Mouse (Mus musculus): ENCODE measurements around the gene Smco1. TPM values are rescaled to one million over a fixed set of nuclear protein-coding genes. Genes with fewer than 3 reads are reported as not detected.

Smco1 gene
- total and polyA plus RNA-seq, 3 experiments = not detected

GRCm38 (mm10) chr16:32277308-32278256 is 6.3 kb downstream of the Smco1 start, which contains the start of gene Rnf168 (continued):
- TF ChIP-seq ZMIZ1 (IDR thresholded peaks at IDR 0.05; ENCODE audit: low read depth, low read length) (peak; percentile 95), TCF12 (IDR thresholded peaks at IDR 0.05; ENCODE audit: low read depth, low read length) (peak; percentile 82), USF2 (conservative IDR thresholded peaks at IDR 0.05; ENCODE audit: low read depth, low read length) (no peak), CHD2 (IDR thresholded peaks at IDR 0.05; ENCODE audit: low read length) (no peak), TBP (conservative IDR thresholded peaks at IDR 0.05; ENCODE audit: low read depth, low read length) (peak; percentile 89), EP300 (IDR thresholded peaks at IDR 0.05; ENCODE audit: low read length) (no peak; the same call in 1 of the 2 replicates), ZNF384 (IDR thresholded peaks at IDR 0.05; ENCODE audit: low read depth, low read length) (no peak), MXI1 (IDR thresholded peaks at IDR 0.05; ENCODE audit: low read depth, low read length) (peak; percentile 59), HCFC1 (IDR thresholded peaks at IDR 0.05; ENCODE audit: low read depth, low read length) (peak; percentile 78)

- H3K4me3 ChIP-seq (replicated peaks in 1 of 3; ENCODE audit: low read depth in 2 of 3, low read length in 2 of 3, poor library complexity in 1 of 3) = peak overlapping the region; percentile 81 to 99 (median 84)
- peaks cover 13 to 46% of the 10 kb centered on the region in 2 experiments for H3K4me1 ChIP-seq (ENCODE audit: control insufficient read depth in 1 of 2, insufficient read depth in 2 of 2)
- no peak overlapping the region for H3K27ac ChIP-seq (ENCODE audit: insufficient read depth, low read depth)
- peaks cover 13% of the 10 kb centered on the region for H3K9me3 ChIP-seq (replicated peaks; ENCODE audit: low read length)
- dilution Hi-C loops (cut with MboI; ENCODE audit: extremely low pct_ligation_motif_present, extremely low pct_unique_long_range_greater_than_20kb, low sequenced_read_pairs) = no loop called here
- H3K79me2 ChIP-seq (replicated peaks; ENCODE audit: control insufficient read depth, extremely low read depth, insufficient read depth, poor library complexity, severe bottlenecking) = peaks cover 56% of the 10 kb centered on the region
- TF ChIP-seq CHD1 (IDR thresholded peaks at IDR 0.05; ENCODE audit: low read depth, low read length) = peak; percentile 90; the same call in 1 of the 2 replicates
- no peak for TF ChIP-seq MEF2A (IDR thresholded peaks at IDR 0.05; ENCODE audit: borderline replicate concordance, low read depth, low read length)
- peak overlapping the region; percentile 79 for H3K9ac ChIP-seq (ENCODE audit: insufficient read depth, low read depth)
- DNase-seq (ENCODE audit: extremely low read depth) = peak; percentile 23
- peaks cover 16 to 38% of the 10 kb centered on the region in 2 experiments for H3K36me3 ChIP-seq (replicated peaks in 1 of 2; ENCODE audit: control insufficient read depth in 1 of 2, insufficient read depth in 1 of 2, low read length in 1 of 2)
- in situ Hi-C loops (cut with MboI; ENCODE audit: low pct_ligation_motif_present, low pct_unique_long_range_greater_than_20kb, low sequenced_read_pairs) = no loop called here
- peak overlapping the region; percentile 91 for H3K4me2 ChIP-seq (ENCODE audit: insufficient read depth, low read depth, poor library complexity, severe bottlenecking)
- no peaks in the 10 kb centered on the region for H3K27me3 ChIP-seq (replicated peaks)
Observed at GRCm38 (mm10) chr16:32278396-32278795, 7.1 kb downstream of the Smco1 start.

GRCm38 (mm10) chr16:32280211-32280610 is 8.9 kb downstream of the Smco1 start:
- in situ Hi-C loops (cut with MboI; ENCODE audit: low pct_ligation_motif_present, low pct_unique_long_range_greater_than_20kb, low sequenced_read_pairs) = no loop called here
- Histone ChIP-seq H3K9ac (ENCODE audit: insufficient read depth, low read depth) (no peak overlapping the region), H3K4me3 (replicated peaks in 1 of 3; ENCODE audit: low read depth in 2 of 3, low read length in 2 of 3, poor library complexity in 1 of 3) (peak overlapping the region in 1 of 3 experiments; percentile 30), H3K27me3 (replicated peaks) (no peaks in the 10 kb centered on the region), H3K79me2 (replicated peaks; ENCODE audit: control insufficient read depth, extremely low read depth, insufficient read depth, poor library complexity, severe bottlenecking) (peaks cover 66% of the 10 kb centered on the region), H3K4me1 (ENCODE audit: control insufficient read depth in 1 of 2, insufficient read depth in 2 of 2) (peaks cover 11 to 41% of the 10 kb centered on the region in 2 experiments), H3K9me3 (replicated peaks; ENCODE audit: low read length) (peaks cover 13% of the 10 kb centered on the region), H3K36me3 (replicated peaks in 1 of 2; ENCODE audit: control insufficient read depth in 1 of 2, insufficient read depth in 1 of 2, low read length in 1 of 2) (peaks cover 33 to 56% of the 10 kb centered on the region in 2 experiments), H3K4me2 (ENCODE audit: insufficient read depth, low read depth, poor library complexity, severe bottlenecking) (no peak overlapping the region), H3K27ac (ENCODE audit: insufficient read depth, low read depth) (no peak overlapping the region)
- dilution Hi-C loops (cut with MboI; ENCODE audit: extremely low pct_ligation_motif_present, extremely low pct_unique_long_range_greater_than_20kb, low sequenced_read_pairs) = no loop called here
- DNase-seq (ENCODE audit: extremely low read depth) = no peak
- TF ChIP-seq RAD21 (IDR thresholded peaks at IDR 0.05; ENCODE audit: low read depth, low read length) = no peak
- no peak for TF ChIP-seq ELF1 (IDR thresholded peaks at IDR 0.05; ENCODE audit: low read depth, low read length)
- no peak for TF ChIP-seq HCFC1 (IDR thresholded peaks at IDR 0.05; ENCODE audit: low read depth, low read length)
- no peak for TF ChIP-seq CHD1 (IDR thresholded peaks at IDR 0.05; ENCODE audit: low read depth, low read length)
- TF ChIP-seq ZMIZ1 (IDR thresholded peaks at IDR 0.05; ENCODE audit: low read depth, low read length) = no peak
- no peak for TF ChIP-seq POLR2AphosphoS2 (IDR thresholded peaks at IDR 0.05; ENCODE audit: low read depth, low read length)
- no peak for TF ChIP-seq MAX (IDR thresholded peaks at IDR 0.05; ENCODE audit: low read length)
- TF ChIP-seq ZC3H11A (IDR thresholded peaks at IDR 0.05; ENCODE audit: low read depth, low read length) = no peak
- no peak for TF ChIP-seq EP300 (IDR thresholded peaks at IDR 0.05; ENCODE audit: low read length)
